Mouse (Mus musculus) layer of hippocampus, adult 2 months (tissue): ENCODE results near the gene Ins1. TPM values are rescaled to one million over a fixed set of nuclear protein-coding genes. Genes with fewer than 3 reads are reported as not detected.

Experiments used
- DNase-seq, 2 experiments: peaks; one replicate each; pipeline ENCODE4 v3.0.0; 2022; ENCODE audit warnings: low spot score in 2 of 2
- H3K27ac ChIP-seq: fragments of 200-600 bp; 2 replicates; pipeline ENCODE4 v1.8.1; 2022
- H3K4me3 ChIP-seq: fragments of 200-600 bp; 2 replicates; pipeline ENCODE4 v1.8.1; 2022; ENCODE audit warnings: mild to moderate bottlenecking
- CTCF ChIP-seq: fragments of 200-600 bp; conservative IDR thresholded peaks from 2 replicates; pipeline ENCODE4 v1.8.1; 2022; ENCODE audit warnings: antibody characterized with exemption, mild to moderate bottlenecking, moderate library complexity
- long read RNA-seq, 2 experiments: library from polyadenylated mRNA; stranded (forward); transcript quantifications; one replicate each; pipeline ENCODE4 v2.0.0; 2021; ENCODE audit warnings: borderline mapping rate in 2 of 2
- total RNA-seq, 2 experiments: library from RNA; stranded (reverse); gene quantifications; 2 replicates each; pipeline ENCODE4 v1.2.3; 2021

The Ins1 gene
- not detected for total RNA-seq
- long read RNA-seq, experiment 1, result 0 reads
- long read RNA-seq, experiment 2, result 0 reads

DNA sequence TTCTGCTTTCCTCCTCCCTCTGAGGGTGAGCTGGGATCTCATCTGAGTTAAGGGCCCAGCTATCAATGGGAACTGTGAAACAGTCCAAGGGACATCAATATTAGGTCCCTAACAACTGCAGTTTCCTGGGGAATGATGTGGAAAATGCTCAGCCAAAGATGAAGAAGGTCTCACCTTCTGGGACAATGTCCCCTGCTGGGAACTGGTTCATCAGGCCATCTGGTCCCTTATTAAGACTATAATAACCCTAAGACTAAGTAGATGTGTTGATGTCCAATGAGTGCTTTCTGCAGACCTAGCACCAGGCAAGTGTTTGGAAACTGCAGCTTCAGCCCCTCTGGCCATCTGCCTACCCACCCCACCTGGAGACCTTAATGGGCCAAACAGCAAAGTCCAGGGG, at the start of gene Ins1:
Gene Ins1 (plus strand): TSS at position 301 of the 400 bp plus-strand sequence.
- TF ChIP-seq CTCF, result no peak
- DNase-seq, result no peak
- Histone ChIP-seq H3K4me3 (no peak within 1 kb of the TSS), H3K27ac (no peak within 1 kb of the TSS)
